Mouse (Mus musculus): Measurements from ENCODE around the gene Nbea. TPM values are rescaled to one million over a fixed set of nuclear protein-coding genes. Genes with fewer than 3 reads are reported as not detected.
"Not testable (repeated sequence)": the region's sequence is repeated elsewhere in the genome, so short reads cannot be mapped to it uniquely, and the experiment has no call there.

Nbea gene
- polyA plus RNA-seq, 1 experiment from 2014 or later: 8.2 TPM

DNA sequence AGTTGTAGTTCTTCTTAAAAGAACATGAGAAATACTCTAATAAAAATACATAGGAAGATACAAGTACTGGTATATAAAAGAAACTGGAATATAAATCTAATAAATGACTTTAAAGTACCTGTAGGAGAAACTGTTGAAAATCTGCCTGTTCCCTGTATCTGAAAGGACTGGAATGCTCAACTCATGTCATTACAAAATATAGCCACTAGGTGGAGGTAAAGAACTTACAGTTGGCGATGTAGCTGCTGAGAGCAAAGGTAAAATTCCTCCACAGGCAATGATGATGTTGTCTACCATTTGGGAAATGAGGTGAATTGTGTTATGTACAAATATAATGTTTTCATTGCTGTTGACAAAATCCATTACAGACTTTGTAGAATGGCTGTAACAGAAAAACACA, 183.2 kb downstream of the Nbea start:
- Histone ChIP-seq H3K36me3 (replicated peaks) (peaks cover 13% of the 10 kb centered on the region), H3K4me1 (no peaks in the 10 kb centered on the region), H3K9me3 (no peaks in the 10 kb centered on the region), H3K4me3 (no peak overlapping the region), H3K27ac (no peak overlapping the region), H3K27me3 (ENCODE audit: poor library complexity, severe bottlenecking) (no peaks in the 10 kb centered on the region)
- no peak for DNase-seq (ENCODE audit: extremely low spot score, low spot score)
- WGBS: 7% methylated on average over 1 of the region's 1 CpGs

GRCm38 (mm10) chr3:55978361-55978760, 205.1 kb downstream of the Nbea start:
- no peaks in the 10 kb centered on the region for H3K27me3 ChIP-seq (ENCODE audit: poor library complexity, severe bottlenecking)
- peaks cover 7% of the 10 kb centered on the region; the same call in 1 of the 2 replicates for H3K9me3 ChIP-seq
- H3K27ac ChIP-seq: no peak overlapping the region
- no peaks in the 10 kb centered on the region for H3K4me1 ChIP-seq
- 93% methylated on average over 2 of the region's 2 CpGs for WGBS
- H3K4me3 ChIP-seq: no peak overlapping the region
- DNase-seq (ENCODE audit: extremely low spot score, low spot score): no peak
- peaks cover 33% of the 10 kb centered on the region for H3K36me3 ChIP-seq (replicated peaks)

DNA sequence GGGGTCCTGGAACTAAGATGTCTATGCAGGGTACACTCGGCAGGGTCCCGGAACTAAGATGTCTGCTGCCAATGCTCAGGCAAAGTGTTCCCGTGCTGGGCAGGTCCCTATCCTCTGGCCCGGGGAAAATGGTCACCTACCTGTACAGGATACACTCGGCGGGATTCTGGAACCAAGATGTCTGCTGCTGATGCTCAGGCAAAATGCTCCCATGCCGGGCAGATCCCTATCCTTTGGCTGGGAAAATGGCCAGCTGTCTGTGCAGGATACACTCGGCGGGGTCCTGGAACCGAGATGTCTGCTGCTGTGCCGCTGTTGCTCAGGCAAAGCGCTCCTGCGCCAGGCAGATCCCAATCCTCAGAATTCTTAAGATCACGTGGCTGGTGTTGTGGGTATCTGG, 206.5 kb downstream of the Nbea start:
- not testable (repeated sequence) for H3K27ac ChIP-seq; DNase-seq (ENCODE audit: extremely low spot score, low spot score); H3K4me1 ChIP-seq; H3K27me3 ChIP-seq (ENCODE audit: poor library complexity, severe bottlenecking); H3K4me3 ChIP-seq; H3K9me3 ChIP-seq
- H3K36me3 ChIP-seq (replicated peaks): peaks cover 19% of the 10 kb centered on the region
- 97% methylated on average over 14 of the region's 14 CpGs for WGBS

- H3K9me3 ChIP-seq: no peaks in the 10 kb centered on the region
- no peaks in the 10 kb centered on the region for H3K27me3 ChIP-seq (ENCODE audit: poor library complexity, severe bottlenecking)
- H3K27ac ChIP-seq: no peak overlapping the region
- no peak for DNase-seq (ENCODE audit: extremely low spot score, low spot score)
- H3K4me3 ChIP-seq: no peak overlapping the region
- peaks cover 9% of the 10 kb centered on the region for H3K4me1 ChIP-seq
- peaks cover 8% of the 10 kb centered on the region for H3K36me3 ChIP-seq (replicated peaks)
- 59% methylated on average over 10 of the region's 10 CpGs for WGBS
These were observed 217.8 kb downstream of the Nbea start for GRCm38 (mm10) chr3:55965723-55966156.

DNA sequence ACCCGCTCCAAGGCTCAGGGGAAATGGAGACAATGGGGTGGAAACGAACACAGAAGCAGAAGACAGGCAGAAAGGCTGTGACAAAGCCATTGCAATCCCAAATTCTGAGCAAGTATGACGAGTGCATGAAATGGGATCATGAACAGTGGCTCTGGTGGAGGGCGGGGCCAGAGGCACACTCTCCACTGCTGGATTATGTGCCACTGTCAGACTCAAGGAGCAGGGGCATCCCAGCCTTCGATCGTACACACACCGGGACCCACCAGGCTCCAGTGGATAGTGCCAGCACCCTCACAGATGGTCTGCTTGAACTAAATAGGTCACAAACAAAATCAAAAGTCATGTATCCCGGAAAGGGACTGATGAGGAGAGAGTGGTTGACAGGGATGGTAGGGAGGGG, 220.5 kb downstream of the Nbea start:
- DNase-seq (ENCODE audit: extremely low spot score, low spot score): no peak
- Histone ChIP-seq H3K36me3 (replicated peaks) (peaks cover 7% of the 10 kb centered on the region), H3K9me3 (no peaks in the 10 kb centered on the region), H3K4me1 (peaks cover 9% of the 10 kb centered on the region), H3K27me3 (ENCODE audit: poor library complexity, severe bottlenecking) (no peaks in the 10 kb centered on the region), H3K27ac (no peak overlapping the region), H3K4me3 (no peak overlapping the region)
- WGBS: 90% methylated on average over 8 of the region's 8 CpGs

- Histone ChIP-seq H3K27me3 (ENCODE audit: poor library complexity, severe bottlenecking) (no peaks in the 10 kb centered on the region), H3K4me1 (no peaks in the 10 kb centered on the region), H3K27ac (no peak overlapping the region), H3K36me3 (replicated peaks) (peaks cover 5% of the 10 kb centered on the region), H3K4me3 (no peak overlapping the region), H3K9me3 (no peaks in the 10 kb centered on the region)
- WGBS: 91% methylated on average over 5 of the region's 5 CpGs
- no peak for DNase-seq (ENCODE audit: extremely low spot score, low spot score)
These were observed 233.5 kb downstream of the Nbea start for GRCm38 (mm10) chr3:55949994-55950393.

DNA sequence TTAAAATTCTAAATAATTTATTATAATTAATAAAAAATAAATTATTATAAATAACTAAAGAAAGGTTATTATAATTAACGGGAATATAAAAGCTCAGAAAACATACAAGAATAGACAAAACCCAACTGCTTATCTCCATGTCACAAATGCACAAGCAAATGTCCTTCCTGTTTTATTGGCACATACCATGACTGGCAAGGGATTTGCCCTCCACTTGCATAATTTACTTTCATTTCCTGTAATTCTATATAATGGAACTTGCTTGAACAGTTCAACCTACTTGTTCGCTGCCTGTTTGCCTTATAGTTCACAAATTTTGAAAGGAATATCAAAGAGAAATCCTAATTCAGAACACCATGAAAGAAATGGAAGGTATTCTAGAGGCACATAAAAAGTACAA, 234.4 kb downstream of the Nbea start:
- H3K27me3 ChIP-seq (ENCODE audit: poor library complexity, severe bottlenecking): no peaks in the 10 kb centered on the region
- no peaks in the 10 kb centered on the region for H3K4me1 ChIP-seq
- H3K27ac ChIP-seq: no peak overlapping the region
- H3K36me3 ChIP-seq (replicated peaks): peaks cover 5% of the 10 kb centered on the region
- no peak overlapping the region for H3K4me3 ChIP-seq
- 96% methylated on average over 2 of the region's 2 CpGs for WGBS
- H3K9me3 ChIP-seq: no peaks in the 10 kb centered on the region
- no peak for DNase-seq (ENCODE audit: extremely low spot score, low spot score)

DNA sequence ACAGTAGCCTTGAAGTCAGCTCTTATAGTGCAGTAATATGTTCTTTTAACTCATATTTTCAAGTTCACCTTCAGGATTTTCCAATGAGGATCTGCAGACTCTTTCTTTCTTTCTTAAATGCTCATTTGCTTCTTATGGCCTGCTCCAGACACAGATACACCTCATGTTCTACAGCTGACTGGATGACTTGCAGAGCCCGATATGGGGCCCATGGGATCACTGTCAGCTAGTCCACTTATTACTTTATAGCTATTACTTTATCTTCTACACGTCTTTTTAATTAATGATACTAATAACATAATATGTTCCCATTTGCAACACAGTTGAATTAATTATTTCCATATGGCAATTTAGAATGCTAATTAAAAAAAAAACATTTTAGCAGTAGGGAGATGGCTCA, 256.2 kb downstream of the Nbea start:
- Histone ChIP-seq H3K4me3 (no peak overlapping the region), H3K9me3 (no peaks in the 10 kb centered on the region), H3K4me1 (no peaks in the 10 kb centered on the region), H3K27me3 (ENCODE audit: poor library complexity, severe bottlenecking) (no peaks in the 10 kb centered on the region), H3K27ac (no peak overlapping the region), H3K36me3 (replicated peaks) (peaks cover 21% of the 10 kb centered on the region)
- 90% methylated on average over 2 of the region's 2 CpGs for WGBS
- DNase-seq (ENCODE audit: extremely low spot score, low spot score): no peak

DNA sequence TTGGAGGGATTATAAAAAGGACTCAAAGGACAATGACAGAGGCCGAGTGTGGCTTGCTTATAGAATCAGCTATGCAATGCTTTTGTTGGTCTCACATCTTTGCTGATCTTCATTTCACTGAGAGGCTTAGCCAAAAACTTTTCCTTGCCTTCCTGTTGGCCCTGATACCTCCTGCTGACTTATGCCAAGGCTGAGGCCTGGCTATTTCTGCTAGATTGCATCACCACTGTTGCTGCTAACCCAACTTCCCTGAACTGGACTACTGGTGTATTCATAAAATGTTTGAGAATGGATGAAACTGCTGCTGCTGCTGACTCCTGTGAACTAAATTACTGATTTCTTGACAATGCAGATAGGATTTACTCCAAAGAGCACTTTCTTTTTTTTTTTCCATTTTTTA, 274.2 kb downstream of the Nbea start:
- no peak for DNase-seq (ENCODE audit: extremely low spot score, low spot score)
- no peaks in the 10 kb centered on the region for H3K27me3 ChIP-seq (ENCODE audit: poor library complexity, severe bottlenecking)
- H3K4me3 ChIP-seq: no peak overlapping the region
- H3K36me3 ChIP-seq (replicated peaks): no peaks in the 10 kb centered on the region
- no peak overlapping the region for H3K27ac ChIP-seq
- no peaks in the 10 kb centered on the region for H3K4me1 ChIP-seq
- WGBS: 82% methylated on average over 1 of the region's 1 CpGs
- H3K9me3 ChIP-seq: no peaks in the 10 kb centered on the region

GRCm38 (mm10) chr3:55890574-55890973, 292.9 kb downstream of the Nbea start:
- no peak for DNase-seq (ENCODE audit: extremely low spot score, low spot score)
- Histone ChIP-seq H3K27ac (no peak overlapping the region), H3K36me3 (replicated peaks) (no peaks in the 10 kb centered on the region), H3K4me3 (no peak overlapping the region), H3K9me3 (no peaks in the 10 kb centered on the region), H3K4me1 (peaks cover 4% of the 10 kb centered on the region; the same call in 1 of the 2 replicates), H3K27me3 (ENCODE audit: poor library complexity, severe bottlenecking) (no peaks in the 10 kb centered on the region)
- WGBS: 96% methylated on average over 5 of the region's 5 CpGs

GRCm38 (mm10) chr3:55889227-55889626, 294.3 kb downstream of the Nbea start:
- H3K9me3 ChIP-seq: no peaks in the 10 kb centered on the region
- no peak overlapping the region for H3K4me3 ChIP-seq
- H3K27me3 ChIP-seq (ENCODE audit: poor library complexity, severe bottlenecking): no peaks in the 10 kb centered on the region
- WGBS: 75% methylated on average over 4 of the region's 4 CpGs
- peaks cover 4% of the 10 kb centered on the region; the same call in 1 of the 2 replicates for H3K4me1 ChIP-seq
- no peak for DNase-seq (ENCODE audit: extremely low spot score, low spot score)
- H3K36me3 ChIP-seq (replicated peaks): no peaks in the 10 kb centered on the region
- H3K27ac ChIP-seq: no peak overlapping the region

- Histone ChIP-seq H3K9me3 (no peaks in the 10 kb centered on the region), H3K4me3 (no peak overlapping the region), H3K27ac (no peak overlapping the region), H3K4me1 (peaks cover 4% of the 10 kb centered on the region; the same call in 1 of the 2 replicates), H3K36me3 (replicated peaks) (no peaks in the 10 kb centered on the region), H3K27me3 (ENCODE audit: poor library complexity, severe bottlenecking) (no peaks in the 10 kb centered on the region)
- DNase-seq (ENCODE audit: extremely low spot score, low spot score): no peak
- 69% methylated on average over 2 of the region's 2 CpGs for WGBS
These were observed 295.7 kb downstream of the Nbea start for GRCm38 (mm10) chr3:55887829-55888210.

DNA sequence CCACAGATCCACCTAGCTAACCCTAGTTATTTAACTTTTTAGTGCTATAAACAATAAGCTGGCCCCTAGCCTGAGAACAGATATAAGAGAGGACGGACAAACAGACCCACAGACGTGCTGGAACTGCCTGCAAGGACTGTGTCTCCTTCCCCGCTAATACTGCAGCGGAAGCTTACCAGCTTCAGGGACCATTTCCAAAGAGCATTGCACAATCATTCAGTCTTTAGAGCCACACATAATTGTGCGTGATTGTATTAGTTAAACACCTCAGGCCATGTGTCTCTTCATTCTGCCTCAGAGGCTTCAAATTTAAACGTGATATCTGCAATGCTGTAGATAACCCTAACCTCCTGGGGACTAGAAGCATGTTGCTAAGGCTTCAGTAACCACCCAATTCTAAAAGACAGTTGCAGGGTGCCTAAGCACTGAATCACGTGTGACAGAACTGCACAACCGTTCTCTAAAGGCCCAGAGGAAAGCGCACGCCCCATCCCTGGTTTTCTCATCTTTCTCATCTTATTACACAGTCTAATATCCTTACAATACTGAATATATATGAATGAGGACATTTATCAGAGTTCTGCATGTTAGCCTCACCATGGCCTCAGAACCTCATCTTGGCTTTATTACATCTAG, 296.2 kb downstream of the Nbea start:
- WGBS: 79% methylated on average over 10 of the region's 10 CpGs

More for the DNA sequence above, 296.2 kb downstream of the Nbea start:
- no peaks in the 10 kb centered on the region for H3K9me3 ChIP-seq
- no peak overlapping the region for H3K4me3 ChIP-seq
- DNase-seq (ENCODE audit: extremely low spot score, low spot score): no peak
- no peaks in the 10 kb centered on the region for H3K36me3 ChIP-seq (replicated peaks)
- H3K27me3 ChIP-seq (ENCODE audit: poor library complexity, severe bottlenecking): no peaks in the 10 kb centered on the region
- H3K27ac ChIP-seq: no peak overlapping the region
- H3K4me1 ChIP-seq: peaks cover 4% of the 10 kb centered on the region; the same call in 1 of the 2 replicates
